Mouse (Mus musculus): Measurements from ENCODE around the gene Gstp2. TPM values are rescaled to one million over a fixed set of nuclear protein-coding genes. Genes with fewer than 3 reads are reported as not detected.

Gstp2 gene
- polyA plus RNA-seq, 1 experiment, result 14.8 TPM

DNA sequence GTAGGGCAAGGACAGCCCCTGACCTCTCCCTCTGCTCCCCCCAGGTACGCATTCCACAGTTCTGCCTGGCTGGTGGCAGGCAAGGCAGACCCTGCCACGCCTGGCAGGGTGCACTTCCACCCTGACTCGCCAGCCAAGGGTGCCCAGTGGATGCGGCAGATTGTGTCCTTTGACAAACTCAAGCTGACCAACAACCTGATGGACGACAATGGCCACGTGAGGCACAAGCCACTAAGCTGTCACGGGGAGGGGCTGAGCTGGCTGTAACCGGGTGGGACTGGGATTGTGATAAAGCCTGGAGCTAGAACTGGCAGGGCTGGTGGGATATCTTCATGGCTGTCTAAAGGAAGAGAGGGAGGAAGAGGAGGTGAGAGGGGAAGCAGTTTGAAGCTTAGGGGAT lies 48.6 kb downstream of the Gstp2 start:
- H3K4me3 ChIP-seq (ENCODE audit: insufficient read depth, low read depth, low read length), result no peak overlapping the region
- no peak overlapping the region for H3K27ac ChIP-seq (replicated peaks; ENCODE audit: low read depth, low read length)
- H3K4me1 ChIP-seq (ENCODE audit: control insufficient read depth, insufficient read depth, insufficient read length, low read length), result peaks cover 5% of the 10 kb centered on the region

DNA sequence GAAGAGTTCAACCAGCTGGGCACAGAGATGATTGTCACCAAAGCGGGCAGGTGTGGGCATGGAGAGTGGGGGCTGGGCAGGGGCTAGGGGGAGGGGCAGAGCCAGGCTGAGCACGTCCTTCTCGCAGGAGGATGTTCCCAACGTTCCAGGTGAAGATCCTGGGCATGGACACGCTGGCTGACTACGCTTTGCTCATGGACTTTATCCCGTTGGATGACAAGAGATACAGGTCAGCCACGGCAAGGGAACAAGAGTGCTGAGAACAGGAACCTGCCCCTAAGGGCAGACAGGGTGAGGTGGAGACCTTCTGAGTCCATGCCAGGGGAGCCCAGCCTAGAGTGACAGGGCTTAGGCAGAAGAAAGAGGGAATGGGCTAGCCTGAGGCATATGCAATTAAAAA lies 49.1 kb downstream of the Gstp2 start:
- H3K27ac ChIP-seq (replicated peaks; ENCODE audit: low read depth, low read length), result no peak overlapping the region
- peaks cover 5% of the 10 kb centered on the region for H3K4me1 ChIP-seq (ENCODE audit: control insufficient read depth, insufficient read depth, insufficient read length, low read length)
- H3K4me3 ChIP-seq (ENCODE audit: insufficient read depth, low read depth, low read length), result no peak overlapping the region

DNA sequence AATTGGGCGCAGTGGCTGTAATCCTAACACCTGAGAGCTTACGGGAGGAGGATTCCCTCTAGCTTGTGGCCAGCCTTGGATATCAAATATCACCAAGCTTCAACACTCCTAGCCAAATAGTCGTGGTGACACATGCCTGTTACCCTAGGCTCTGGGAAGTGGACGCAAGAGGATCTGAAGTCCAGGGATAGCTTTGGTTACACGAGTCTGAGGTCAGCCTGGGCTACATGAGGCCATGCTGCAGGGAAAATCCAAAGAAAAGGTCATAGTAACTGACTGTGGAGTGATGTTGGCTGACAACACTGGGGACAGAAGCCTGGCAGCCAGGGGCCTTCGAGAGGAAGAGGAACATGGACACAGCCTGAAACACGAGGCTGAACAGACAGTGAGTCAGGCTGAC lies 49.7 kb downstream of the Gstp2 start:
- Histone ChIP-seq H3K4me1 (ENCODE audit: control insufficient read depth, insufficient read depth, insufficient read length, low read length) (peaks cover 3% of the 10 kb centered on the region), H3K4me3 (ENCODE audit: insufficient read depth, low read depth, low read length) (no peak overlapping the region), H3K27ac (replicated peaks; ENCODE audit: low read depth, low read length) (no peak overlapping the region)

DNA sequence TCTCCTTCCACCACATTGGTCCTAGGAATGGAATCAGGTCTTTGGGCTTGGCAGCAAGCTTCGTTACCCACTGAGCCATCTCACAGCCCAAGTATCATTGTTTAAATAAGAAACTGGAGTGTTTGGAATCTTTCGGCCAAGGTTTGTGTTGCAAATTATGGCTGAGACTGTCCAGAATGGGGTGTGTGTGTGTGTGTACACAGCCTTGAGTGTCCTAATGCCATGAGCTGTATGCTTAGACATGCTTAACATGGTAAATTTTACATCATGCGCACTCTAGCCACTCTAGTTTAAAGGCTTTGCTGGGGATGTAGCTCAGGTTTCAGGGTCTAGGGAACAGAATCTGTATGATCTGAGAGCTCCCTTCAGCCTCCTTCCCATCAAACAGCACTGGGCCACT lies 50.3 kb downstream of the Gstp2 start:
- Histone ChIP-seq H3K27ac (replicated peaks; ENCODE audit: low read depth, low read length) (no peak overlapping the region), H3K4me1 (ENCODE audit: control insufficient read depth, insufficient read depth, insufficient read length, low read length) (no peaks in the 10 kb centered on the region), H3K4me3 (ENCODE audit: insufficient read depth, low read depth, low read length) (no peak overlapping the region)

DNA sequence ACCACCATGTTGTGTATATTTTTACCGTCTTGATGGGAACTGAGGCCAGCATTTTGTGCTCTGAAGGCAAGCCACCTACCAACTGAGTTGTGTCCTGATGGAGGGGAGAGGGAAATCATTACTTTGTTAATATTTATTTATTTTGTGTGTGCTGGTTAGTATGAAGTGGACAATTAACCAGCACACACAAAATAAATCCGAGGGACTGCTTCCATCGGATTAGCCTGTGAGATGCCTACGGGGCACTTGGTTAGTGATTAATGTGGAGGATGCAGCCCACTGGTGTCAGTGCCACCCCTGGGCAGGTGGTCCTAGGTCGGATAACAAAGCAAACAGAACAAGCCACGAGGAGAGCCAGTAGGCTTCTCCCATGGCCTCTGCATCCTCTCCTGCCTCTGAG lies 50.9 kb downstream of the Gstp2 start:
- Histone ChIP-seq H3K4me3 (ENCODE audit: insufficient read depth, low read depth, low read length) (no peak overlapping the region), H3K27ac (replicated peaks; ENCODE audit: low read depth, low read length) (no peak overlapping the region), H3K4me1 (ENCODE audit: control insufficient read depth, insufficient read depth, insufficient read length, low read length) (no peaks in the 10 kb centered on the region)

DNA sequence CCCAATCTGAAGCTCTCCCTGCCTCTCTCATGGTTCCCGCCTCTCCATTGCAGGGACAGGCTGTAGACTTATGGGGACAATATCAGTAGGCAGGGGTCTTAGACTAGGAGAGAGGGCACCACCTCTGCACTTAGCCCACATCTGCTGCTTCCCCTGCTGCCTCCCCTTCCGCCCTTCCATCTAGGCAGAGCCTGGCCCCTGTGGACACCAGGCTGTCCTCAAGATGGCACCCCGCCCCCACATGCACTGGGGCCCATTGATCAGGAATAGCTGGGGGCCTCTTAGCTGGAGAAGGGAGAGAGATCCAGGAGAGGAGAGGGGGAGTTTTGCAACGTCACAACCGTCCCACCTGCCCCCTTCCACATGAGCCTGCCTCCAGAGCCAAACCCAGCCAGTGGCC lies 53.4 kb downstream of the Gstp2 start, which contains the start of gene Tbx10:
Gene Tbx10, plus strand, starts transcription at position 337 of the 400 bp plus-strand sequence.
- Histone ChIP-seq H3K27ac (replicated peaks; ENCODE audit: low read depth, low read length) (no peak within 1 kb of the TSS), H3K4me1 (ENCODE audit: control insufficient read depth, insufficient read depth, insufficient read length, low read length) (no peaks in the 10 kb centered on the region), H3K4me3 (ENCODE audit: insufficient read depth, low read depth, low read length) (no peak within 1 kb of the TSS)

DNA sequence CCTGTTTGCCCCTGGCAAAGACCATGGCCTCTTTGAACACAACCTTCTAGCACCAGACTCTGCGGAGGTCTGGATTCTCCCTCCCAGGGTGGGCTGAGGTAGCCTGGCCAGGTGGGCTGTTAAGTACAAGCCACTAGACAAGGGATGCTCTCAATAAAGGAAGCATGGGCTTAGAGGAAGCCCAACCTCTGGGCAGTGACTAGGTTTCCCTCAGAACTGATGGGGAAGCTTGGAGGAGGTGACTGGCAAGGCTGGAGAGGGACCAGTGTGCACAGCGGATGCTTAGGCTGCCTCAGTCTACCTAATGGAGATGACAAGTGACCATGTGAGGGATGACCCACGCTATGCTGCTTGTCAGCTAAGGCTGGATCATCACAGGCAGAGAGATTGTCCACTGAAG lies 53.9 kb downstream of the Gstp2 start:
- no peak overlapping the region for H3K4me3 ChIP-seq (ENCODE audit: insufficient read depth, low read depth, low read length)
- peaks cover 4% of the 10 kb centered on the region for H3K4me1 ChIP-seq (ENCODE audit: control insufficient read depth, insufficient read depth, insufficient read length, low read length)
- no peak overlapping the region for H3K27ac ChIP-seq (replicated peaks; ENCODE audit: low read depth, low read length)

DNA sequence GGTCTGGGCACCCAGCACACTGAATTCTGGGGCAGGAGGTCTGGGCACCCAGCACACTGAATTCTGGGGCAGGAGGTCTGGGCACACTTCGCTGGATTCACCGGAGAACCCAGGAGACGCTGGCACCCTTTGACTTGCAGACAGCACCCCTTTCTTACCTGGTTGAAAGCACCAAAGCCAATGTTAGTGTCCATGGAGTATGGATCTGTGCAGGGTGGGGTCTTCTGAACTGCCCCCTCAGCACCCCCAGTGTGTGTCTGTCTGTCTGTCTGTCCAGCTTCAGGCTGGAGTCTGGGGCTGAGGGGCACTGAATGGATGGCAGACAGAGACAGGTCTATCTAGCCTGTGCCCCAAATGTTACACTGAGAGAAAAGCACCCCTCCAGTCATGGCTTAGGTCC lies 54.3 kb downstream of the Gstp2 start:
- H3K27ac ChIP-seq (replicated peaks; ENCODE audit: low read depth, low read length), result no peak overlapping the region
- peaks cover 8% of the 10 kb centered on the region for H3K4me1 ChIP-seq (ENCODE audit: control insufficient read depth, insufficient read depth, insufficient read length, low read length)
- no peak overlapping the region for H3K4me3 ChIP-seq (ENCODE audit: insufficient read depth, low read depth, low read length)

DNA sequence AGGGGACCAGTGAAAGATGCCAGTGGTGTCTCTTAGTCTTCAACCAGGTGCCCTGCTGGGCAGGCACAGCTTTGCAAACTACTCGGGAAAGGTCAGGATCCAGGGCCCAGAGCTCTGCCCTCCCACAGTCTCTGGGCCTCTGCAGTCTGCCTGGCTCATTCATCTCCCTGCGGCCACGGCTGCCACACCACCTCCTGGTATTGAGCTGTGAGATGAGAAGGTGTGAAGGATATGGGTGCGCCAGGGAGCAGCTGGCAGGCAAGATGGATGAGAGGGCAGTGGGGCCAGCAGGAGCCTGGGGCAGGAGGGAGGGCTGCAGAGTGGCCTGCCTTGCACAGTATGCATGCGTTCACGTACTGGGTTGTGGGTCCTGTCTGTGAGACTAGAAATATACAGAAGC lies 55.0 kb downstream of the Gstp2 start:
- H3K4me1 ChIP-seq (ENCODE audit: control insufficient read depth, insufficient read depth, insufficient read length, low read length), result peaks cover 12% of the 10 kb centered on the region
- no peak overlapping the region for H3K27ac ChIP-seq (replicated peaks; ENCODE audit: low read depth, low read length)

More for the DNA sequence above, 55.0 kb downstream of the Gstp2 start:
- no peak overlapping the region for H3K4me3 ChIP-seq (ENCODE audit: insufficient read depth, low read depth, low read length)

Other genes starting within 250 kb of the Gstp2 start
- 6.9 and 11.2 TPM in 2 replicates for gene Chka, start 194.2 kb downstream of the Gstp2 start, polyA plus RNA-seq (2012; ENCODE audit: insufficient read depth, insufficient read length, missing spikeins)
- gene Tcirg1, start 138.9 kb downstream of the Gstp2 start, polyA plus RNA-seq (2012; ENCODE audit: insufficient read depth, insufficient read length, missing spikeins), result 5.3 and 7.7 TPM in 2 replicates
- gene Ndufs8, start 133.2 kb downstream of the Gstp2 start, polyA plus RNA-seq (2012; ENCODE audit: insufficient read depth, insufficient read length, missing spikeins), result 1,010 and 1,143 TPM in 2 replicates
- gene Aldh3b1, start 116.2 kb downstream of the Gstp2 start, polyA plus RNA-seq (2012; ENCODE audit: insufficient read depth, insufficient read length, missing spikeins), result 1.8 and 2.2 TPM in 2 replicates
- gene Unc93b1, start 110.8 kb downstream of the Gstp2 start, polyA plus RNA-seq (2012; ENCODE audit: insufficient read depth, insufficient read length, missing spikeins), result 25.3 and 25.4 TPM in 2 replicates
- gene Aldh3b3, start 87.4 kb downstream of the Gstp2 start, polyA plus RNA-seq (2012; ENCODE audit: insufficient read depth, insufficient read length, missing spikeins), result not detected in 2 replicates
- gene Aldh3b2, start 73.7 kb downstream of the Gstp2 start, polyA plus RNA-seq (2012; ENCODE audit: insufficient read depth, insufficient read length, missing spikeins), result 6.9 and 13.4 TPM in 2 replicates
- 33.3 and 40.6 TPM in 2 replicates for gene Acy3, start 59.5 kb downstream of the Gstp2 start, polyA plus RNA-seq (2012; ENCODE audit: insufficient read depth, insufficient read length, missing spikeins)
- not detected in 2 replicates for gene Tbx10, start 53.3 kb downstream of the Gstp2 start, polyA plus RNA-seq (2012; ENCODE audit: insufficient read depth, insufficient read length, missing spikeins)
- 24.5 and 49.5 TPM in 2 replicates for gene Nudt8, start 45.4 kb downstream of the Gstp2 start, polyA plus RNA-seq (2012; ENCODE audit: insufficient read depth, insufficient read length, missing spikeins)
- not detected in 2 replicates for gene Gm49405, start 45.4 kb downstream of the Gstp2 start, polyA plus RNA-seq (2012; ENCODE audit: insufficient read depth, insufficient read length, missing spikeins)
- gene Doc2g, start 42.7 kb downstream of the Gstp2 start, polyA plus RNA-seq (2012; ENCODE audit: insufficient read depth, insufficient read length, missing spikeins), result 1.1 and 1.8 TPM in 2 replicates
- gene Ndufv1, start 33.2 kb downstream of the Gstp2 start, polyA plus RNA-seq (2012; ENCODE audit: insufficient read depth, insufficient read length, missing spikeins), result 1,127 and 1,213 TPM in 2 replicates
- 362 and 451 TPM in 2 replicates for gene Gstp1, start 8.0 kb downstream of the Gstp2 start, polyA plus RNA-seq (2012; ENCODE audit: insufficient read depth, insufficient read length, missing spikeins)
- 2.3 and 4.2 TPM in 2 replicates for gene Gstp3, start 13.5 kb upstream of the Gstp2 start, polyA plus RNA-seq (2012; ENCODE audit: insufficient read depth, insufficient read length, missing spikeins)
- gene Cabp2, start 35.6 kb upstream of the Gstp2 start, polyA plus RNA-seq (2012; ENCODE audit: insufficient read depth, insufficient read length, missing spikeins), result not detected in 2 replicates
- gene Cdk2ap2, start 51.2 kb upstream of the Gstp2 start, polyA plus RNA-seq (2012; ENCODE audit: insufficient read depth, insufficient read length, missing spikeins), result 78.5 and 101 TPM in 2 replicates
- gene Pitpnm1, start 54.0 kb upstream of the Gstp2 start, polyA plus RNA-seq (2012; ENCODE audit: insufficient read depth, insufficient read length, missing spikeins), result 14.8 and 17.2 TPM in 2 replicates
- gene Aip, start 79.8 kb upstream of the Gstp2 start, polyA plus RNA-seq (2012; ENCODE audit: insufficient read depth, insufficient read length, missing spikeins), result 62.7 and 65.2 TPM in 2 replicates
- not detected in 2 replicates for gene Gpr152, start 93.8 kb upstream of the Gstp2 start, polyA plus RNA-seq (2012; ENCODE audit: insufficient read depth, insufficient read length, missing spikeins)
- gene Cabp4, start 98.0 kb upstream of the Gstp2 start, polyA plus RNA-seq (2012; ENCODE audit: insufficient read depth, insufficient read length, missing spikeins), result not detected in 2 replicates
- gene Coro1b, start 102.6 kb upstream of the Gstp2 start, polyA plus RNA-seq (2012; ENCODE audit: insufficient read depth, insufficient read length, missing spikeins), result 103 and 112 TPM in 2 replicates
- gene Ptprcap, start 107.6 kb upstream of the Gstp2 start, polyA plus RNA-seq (2012; ENCODE audit: insufficient read depth, insufficient read length, missing spikeins), result 1.3 and 3.3 TPM in 2 replicates
- 17.2 and 17.7 TPM in 2 replicates for gene Rps6kb2, start 117.3 kb upstream of the Gstp2 start, polyA plus RNA-seq (2012; ENCODE audit: insufficient read depth, insufficient read length, missing spikeins)
- gene Carns1, start 129.5 kb upstream of the Gstp2 start, polyA plus RNA-seq (2012; ENCODE audit: insufficient read depth, insufficient read length, missing spikeins), result 2.1 and 3.1 TPM in 2 replicates
- gene Tbc1d10c, start 145.3 kb upstream of the Gstp2 start, polyA plus RNA-seq (2012; ENCODE audit: insufficient read depth, insufficient read length, missing spikeins), result 0.83 TPM in 1 of 2 replicates, not detected in the other
- gene Ppp1ca, start 146.0 kb upstream of the Gstp2 start, polyA plus RNA-seq (2012; ENCODE audit: insufficient read depth, insufficient read length, missing spikeins), result 265 and 309 TPM in 2 replicates
- 4.4 and 7.6 TPM in 2 replicates for gene Rad9a, start 155.6 kb upstream of the Gstp2 start, polyA plus RNA-seq (2012; ENCODE audit: insufficient read depth, insufficient read length, missing spikeins)
- gene Clcf1, start 168.2 kb upstream of the Gstp2 start, polyA plus RNA-seq (2012; ENCODE audit: insufficient read depth, insufficient read length, missing spikeins), result not detected in 2 replicates
- not detected in 2 replicates for gene AC109138.7, start 168.3 kb upstream of the Gstp2 start, polyA plus RNA-seq (2012; ENCODE audit: insufficient read depth, insufficient read length, missing spikeins)
- 63.7 and 81.4 TPM in 2 replicates for gene Pold4, start 185.9 kb upstream of the Gstp2 start, polyA plus RNA-seq (2012; ENCODE audit: insufficient read depth, insufficient read length, missing spikeins)
- gene Ssh3, start 223.2 kb upstream of the Gstp2 start, polyA plus RNA-seq (2012; ENCODE audit: insufficient read depth, insufficient read length, missing spikeins), result 3.3 and 4.8 TPM in 2 replicates
- 0.87 TPM in 1 of 2 replicates, not detected in the other for gene Ankrd13d, start 237.1 kb upstream of the Gstp2 start, polyA plus RNA-seq (2012; ENCODE audit: insufficient read depth, insufficient read length, missing spikeins)